Mouse (Mus musculus) heart, embryonic 14.5 days (tissue): Measurements from ENCODE around the gene Cited2. TPM values are rescaled to one million over a fixed set of nuclear protein-coding genes. Genes with fewer than 3 reads are reported as not detected.

Experiments
- ATAC-seq: fragments of 200-750 bp; cut with Nextera tagmentation; 2 replicates; pipeline ENCODE4 v1.8.0; 2017; ENCODE audit warnings: low read depth, moderate TSS enrichment; ENCODE audit not compliant: insufficient number of reproducible peaks, insufficient read depth, low FRiP score
- H3K27ac ChIP-seq, 2 experiments: fragments of 200-500 bp in 1 of 2; fragments of 300-500 bp in 1 of 2; sonication (generic) in 1 of 2; replicated peaks in 1 of 2; 2 replicates each; pipeline ENCODE4 v1.5.1; 2012 to 2014; ENCODE audit warnings: low read depth in 2 of 2, low read length in 2 of 2, control low read depth in 1 of 2, mild to moderate bottlenecking in 1 of 2, mixed read lengths in 1 of 2; ENCODE audit not compliant: control insufficient read depth in 1 of 2, insufficient read depth in 1 of 2
- H3K27me3 ChIP-seq: fragments of 300-500 bp; sonication (generic); 2 replicates; pipeline ENCODE4 v1.6.1; 2014; ENCODE audit warnings: mild to moderate bottlenecking, low read length, control low read depth; ENCODE audit not compliant: control insufficient read depth, insufficient read depth
- H3K36me3 ChIP-seq: fragments of 300-500 bp; sonication (generic); 2 replicates; pipeline ENCODE4 v1.6.1; 2014; ENCODE audit warnings: mild to moderate bottlenecking, control low read depth, low read length, mixed read lengths; ENCODE audit not compliant: control insufficient read depth, insufficient read depth
- H3K4me1 ChIP-seq, 2 experiments: fragments of 200-500 bp in 1 of 2; fragments of 300-500 bp in 1 of 2; sonication (generic) in 1 of 2; 2 replicates each; pipeline ENCODE4 v1.6.1; 2012 to 2014; ENCODE audit warnings: low read length in 2 of 2, control low read depth in 1 of 2, mixed read lengths in 1 of 2; ENCODE audit not compliant: control insufficient read depth in 2 of 2, insufficient read depth in 2 of 2
- H3K4me2 ChIP-seq: fragments of 300-500 bp; sonication (generic); 2 replicates; pipeline ENCODE4 v1.6.1; 2014; ENCODE audit warnings: mild to moderate bottlenecking, low read length
- H3K4me3 ChIP-seq, 2 experiments: fragments of 200-500 bp in 1 of 2; fragments of 300-500 bp in 1 of 2; sonication (generic) in 1 of 2; 2 replicates each; pipeline ENCODE4 v1.5.1; 2012 to 2014; ENCODE audit warnings: low read length in 2 of 2, mild to moderate bottlenecking in 2 of 2, control low read depth in 1 of 2, low read depth in 1 of 2, moderate library complexity in 1 of 2; ENCODE audit not compliant: control insufficient read depth in 1 of 2, insufficient read depth in 1 of 2
- H3K9ac ChIP-seq: fragments of 300-500 bp; sonication (generic); 2 replicates; pipeline ENCODE4 v1.6.1; 2014; ENCODE audit warnings: mild to moderate bottlenecking, low read length
- H3K9me3 ChIP-seq: fragments of 300-500 bp; sonication (generic); 2 replicates; pipeline ENCODE4 v1.6.1; 2016; ENCODE audit warnings: low read length, control low read depth; ENCODE audit not compliant: control insufficient read depth
- WGBS: fragments of 180-500 bp; shearing (Covaris S2); extraction: QIAGEN DNeasy Blood & Tissue Kit; methylation state at CpG from one replicate; pipeline ENCODE4 v1.1.7; 2014; 5-methylcytosine and 5-hydroxymethylcytosine counted together
- polyA plus RNA-seq: library from polyadenylated mRNA; unstranded; fragments of >200 nt; fragmentation: Nextera tagmentation; extraction: Ambion mirVana; gene quantifications from 2 replicates; pipeline ENCODE4 v1.2.1, GENCODE M21; 2014

Gene Cited2
- polyA plus RNA-seq, 1 experiment from 2014 or later, result 37.2 TPM

DNA sequence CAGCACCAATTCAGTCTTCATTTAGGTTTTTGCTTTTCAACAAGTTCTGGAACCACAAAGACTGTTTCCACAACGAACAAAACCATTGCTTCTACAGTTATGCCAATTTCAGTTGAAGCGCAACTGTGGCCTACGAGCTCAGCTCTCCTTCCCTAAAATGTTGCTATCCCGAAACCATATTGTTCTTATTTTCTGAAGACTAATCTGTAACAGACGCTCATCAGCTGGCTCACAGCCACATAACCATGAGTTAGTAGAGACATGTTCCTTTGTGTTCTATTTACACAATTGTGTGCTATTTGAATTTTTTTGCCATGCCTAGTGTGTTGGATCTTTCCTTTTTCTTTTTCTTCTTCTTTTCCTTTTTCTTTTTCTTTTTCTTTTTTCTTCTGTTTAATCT lies 46.8 kb downstream of the Cited2 start:
- Histone ChIP-seq H3K4me3 (no peak overlapping the region), H3K4me2 (no peak overlapping the region), H3K36me3 (no peaks in the 10 kb centered on the region), H3K9ac (no peak overlapping the region), H3K9me3 (no peaks in the 10 kb centered on the region), H3K4me1 (peaks cover 2 to 12% of the 10 kb centered on the region in 2 experiments; a peak in 3 of 4 replicates), H3K27ac (0 out of 4 replicates have a peak overlapping the region, but pooled peaks of 1 of the 2 experiments have one; percentile 0), H3K27me3 (no peaks in the 10 kb centered on the region)
- 74% methylated on average over 5 of the region's 5 CpGs for WGBS
- no peak for ATAC-seq

DNA sequence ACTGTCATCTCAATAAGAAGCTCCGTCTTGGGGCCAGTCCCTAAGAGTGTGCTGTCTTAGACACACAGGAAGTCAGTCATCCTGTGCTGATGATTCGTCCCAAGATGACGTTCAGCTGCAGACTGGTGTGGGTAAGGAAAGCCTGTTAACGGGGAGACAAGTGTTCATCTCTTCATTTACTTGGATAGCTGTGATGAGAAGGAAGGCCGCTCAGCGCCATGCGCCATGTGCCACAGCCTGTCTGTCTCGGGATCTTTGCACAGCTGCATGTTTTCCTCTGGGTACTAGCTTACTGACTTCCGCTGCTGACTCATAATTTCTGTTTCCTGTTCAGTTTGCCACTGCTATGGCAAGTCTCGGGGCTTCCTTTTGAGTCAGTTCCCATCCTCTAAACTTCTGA lies 49.3 kb downstream of the Cited2 start:
- WGBS, result 67% methylated on average over 10 of the region's 10 CpGs
- no peak overlapping the region for H3K9ac ChIP-seq
- no peak overlapping the region for H3K4me3 ChIP-seq
- H3K36me3 ChIP-seq, result no peaks in the 10 kb centered on the region
- H3K9me3 ChIP-seq, result no peaks in the 10 kb centered on the region
- ATAC-seq, result no peak
- no peaks in the 10 kb centered on the region for H3K27me3 ChIP-seq
- H3K27ac ChIP-seq, result no peak overlapping the region
- H3K4me1 ChIP-seq, result peaks cover 4 to 18% of the 10 kb centered on the region in 2 experiments; a peak in 3 of 4 replicates
- H3K4me2 ChIP-seq, result no peak overlapping the region

DNA sequence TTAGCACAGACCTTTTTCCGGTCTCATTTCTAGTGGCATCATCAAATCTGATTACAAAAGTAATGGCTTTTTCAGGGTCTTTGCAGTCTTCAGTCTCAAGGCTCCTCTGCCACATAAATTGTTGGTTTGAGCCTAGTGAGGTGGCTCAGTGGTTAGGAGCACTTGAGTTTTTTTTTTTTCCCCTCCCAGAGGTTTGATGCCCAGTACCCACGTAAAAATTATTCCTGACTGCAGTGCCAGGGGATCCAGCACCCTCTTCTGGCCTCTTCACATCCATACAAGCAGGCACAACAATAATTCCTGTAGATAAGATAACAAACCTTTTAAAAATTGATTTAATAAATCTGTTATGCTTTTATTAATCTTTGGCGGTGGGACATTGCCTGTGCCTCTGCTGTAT lies 51.3 kb downstream of the Cited2 start:
- H3K9me3 ChIP-seq, result no peaks in the 10 kb centered on the region
- no peak overlapping the region for H3K9ac ChIP-seq
- H3K27me3 ChIP-seq, result no peaks in the 10 kb centered on the region
- no peak for ATAC-seq
- 76% methylated on average over 3 of the region's 3 CpGs for WGBS
- no peaks in the 10 kb centered on the region for H3K36me3 ChIP-seq
- H3K4me2 ChIP-seq, result no peak overlapping the region
- no peak overlapping the region for H3K27ac ChIP-seq
- H3K4me1 ChIP-seq, result peaks cover 4 to 7% of the 10 kb centered on the region in 2 experiments; a peak in 2 of 4 replicates
- no peak overlapping the region for H3K4me3 ChIP-seq

DNA sequence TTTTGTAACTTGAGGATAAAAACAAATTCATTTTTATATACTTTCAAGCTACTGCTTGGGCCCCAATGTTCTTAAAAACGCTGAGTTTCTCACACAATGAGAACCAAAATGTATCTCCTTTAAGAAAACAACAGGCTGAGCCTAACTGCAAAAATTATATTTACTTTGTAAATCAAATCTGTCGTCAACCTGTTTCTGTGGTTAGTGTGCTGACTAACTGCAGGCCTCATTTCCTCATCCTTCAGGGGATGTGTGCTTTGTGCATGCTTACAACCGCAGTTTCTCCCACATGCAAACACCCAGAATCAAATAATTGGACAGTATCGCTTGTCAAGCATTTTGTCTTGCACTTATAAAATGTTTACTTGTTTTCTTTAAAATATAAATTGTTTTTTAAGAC lies 52.1 kb downstream of the Cited2 start:
- Histone ChIP-seq H3K27ac (no peak overlapping the region), H3K4me2 (no peak overlapping the region), H3K4me1 (peaks cover 4 to 5% of the 10 kb centered on the region in 2 experiments; a peak in 2 of 4 replicates), H3K27me3 (no peaks in the 10 kb centered on the region), H3K9ac (no peak overlapping the region), H3K9me3 (no peaks in the 10 kb centered on the region), H3K36me3 (no peaks in the 10 kb centered on the region), H3K4me3 (no peak overlapping the region)
- 63% methylated on average over 4 of the region's 4 CpGs for WGBS
- no peak for ATAC-seq

Other genes with a start within 250 kb of the Cited2 start
- 45.2 and 46.8 TPM in 2 replicates for gene Txlnb, start 73.0 kb downstream of the Cited2 start, polyA plus RNA-seq
- gene Heca, start 224.8 kb downstream of the Cited2 start, polyA plus RNA-seq, result 6.1 and 6.4 TPM in 2 replicates